Mouse (Mus musculus): Measurements from ENCODE around the gene Hspa1l.

DNA sequence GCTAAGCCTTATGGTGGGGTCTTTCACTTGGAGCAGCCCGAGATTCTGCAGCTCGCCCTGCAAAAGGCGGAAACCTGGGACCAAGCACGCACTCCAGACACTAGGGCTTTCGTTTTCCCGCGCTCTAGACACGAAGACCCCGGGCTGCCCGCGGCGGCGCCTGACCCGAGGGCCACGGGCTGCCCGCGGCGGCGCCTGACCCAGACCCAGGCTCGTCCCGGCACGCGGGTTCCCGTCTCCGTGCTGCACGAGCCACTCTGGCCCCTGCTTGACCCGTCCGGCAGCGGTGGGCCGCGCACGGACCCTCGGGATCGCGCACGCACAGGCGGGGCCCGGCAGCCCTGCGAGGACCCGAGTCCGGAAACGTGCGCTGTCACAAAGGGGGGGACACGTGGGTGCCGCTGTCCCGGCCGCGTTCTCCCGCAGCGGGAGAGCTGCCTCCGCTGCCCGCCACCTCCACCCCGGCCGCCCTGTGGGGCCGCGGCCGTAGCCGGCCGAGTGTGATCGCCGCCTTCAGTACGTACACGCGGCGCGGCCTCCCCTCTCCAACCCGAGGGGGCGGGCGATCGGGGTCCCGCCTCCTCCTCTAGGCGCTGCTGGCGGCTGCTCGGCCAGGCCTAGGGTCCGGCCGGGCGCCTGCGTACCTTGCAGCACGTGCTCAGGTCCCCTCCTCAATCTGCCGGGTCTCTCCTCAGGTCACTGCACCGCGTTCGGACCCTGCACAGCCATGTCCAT lies 28.4 kb downstream of the Hspa1l start, which contains the start of gene Vars:
- TF ChIP-seq CTCF (IDR thresholded peaks at IDR 0.05; ENCODE audit: low read depth, low read length) (no peak), POLR2A (IDR thresholded peaks at IDR 0.05; ENCODE audit: borderline replicate concordance, low read depth, low read length) (no peak)

Measured in bone marrow macrophage, adult 2 months (primary cell).